Mouse (Mus musculus): ENCODE measurements around the gene Dcaf7. TPM values are rescaled to one million over a fixed set of nuclear protein-coding genes. Genes with fewer than 3 reads are reported as not detected.
"Not testable (repeated sequence)": the region's sequence is repeated elsewhere in the genome, so short reads cannot be mapped to it uniquely, and the experiment has no call there.

Gene Dcaf7
- polyA plus RNA-seq, 1 experiment from 2014 or later, result 63.4 TPM

DNA sequence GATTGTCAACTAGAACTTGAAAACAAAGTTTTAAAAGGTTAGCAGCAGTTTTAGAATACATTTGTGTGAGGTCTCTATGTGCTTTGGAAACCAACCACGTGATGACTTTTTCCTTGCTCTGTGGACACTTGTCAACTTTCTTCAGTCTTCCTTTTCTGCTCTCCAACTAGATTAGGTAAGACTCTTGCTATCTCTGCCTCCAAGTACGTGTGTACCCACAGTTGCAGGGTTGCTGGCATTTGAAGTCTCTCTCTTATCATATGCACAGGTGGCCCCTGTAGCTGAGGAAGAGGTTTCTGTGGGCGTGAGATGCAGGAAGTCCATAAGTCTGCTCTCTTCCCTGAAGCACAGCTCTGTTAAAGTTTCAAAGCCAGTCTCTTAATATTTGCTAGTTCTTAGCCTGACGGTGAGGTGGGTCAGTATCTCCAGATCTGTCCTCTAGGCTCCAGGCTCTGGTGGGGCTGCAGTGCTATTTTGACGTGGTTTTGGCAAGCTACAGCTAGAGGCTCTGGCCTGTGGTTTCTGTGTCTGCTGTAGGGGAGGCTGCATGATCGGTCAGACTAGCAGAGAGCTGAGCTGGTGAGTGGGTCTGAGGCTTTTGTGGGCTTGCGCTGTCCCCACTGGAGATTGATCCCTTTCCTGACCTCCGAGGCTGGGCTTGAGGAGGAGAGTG, 20.3 kb downstream of the Dcaf7 start:
- Histone ChIP-seq H3K4me1 (replicated peaks; ENCODE audit: control insufficient read depth, insufficient read depth, low read length) (no peaks in the 10 kb centered on the region), H3K27me3 (ENCODE audit: control insufficient read depth, insufficient read depth, low read depth, low read length) (no peaks in the 10 kb centered on the region), H3K4me2 (ENCODE audit: low read depth, low read length) (no peak overlapping the region), H3K36me3 (ENCODE audit: control insufficient read depth, insufficient read depth, low read length) (peaks cover 41% of the 10 kb centered on the region), H3K9ac (ENCODE audit: low read length) (no peak overlapping the region), H3K9me3 (ENCODE audit: control insufficient read depth, low read length) (no peaks in the 10 kb centered on the region), H3K4me3 (ENCODE audit: low read length) (no peak overlapping the region), H3K27ac (ENCODE audit: low read length) (no peak overlapping the region)
- no peak for ATAC-seq (ENCODE audit: low read depth)
- 86% methylated on average over 8 of the region's 8 CpGs for WGBS

GRCm38 (mm10) chr11:106058020-106058419, 21.3 kb downstream of the Dcaf7 start:
- H3K4me1 ChIP-seq (replicated peaks; ENCODE audit: control insufficient read depth, insufficient read depth, low read length), result no peaks in the 10 kb centered on the region
- 74% methylated on average over 8 of the region's 8 CpGs for WGBS
- H3K4me3 ChIP-seq (ENCODE audit: low read length), result no peak overlapping the region
- H3K9me3 ChIP-seq (ENCODE audit: control insufficient read depth, low read length), result no peaks in the 10 kb centered on the region
- H3K9ac ChIP-seq (ENCODE audit: low read length), result no peak overlapping the region
- no peaks in the 10 kb centered on the region for H3K27me3 ChIP-seq (ENCODE audit: control insufficient read depth, insufficient read depth, low read depth, low read length)
- no peak overlapping the region for H3K27ac ChIP-seq (ENCODE audit: low read length)
- H3K4me2 ChIP-seq (ENCODE audit: low read depth, low read length), result no peak overlapping the region
- ATAC-seq (ENCODE audit: low read depth), result no peak
- peaks cover 32% of the 10 kb centered on the region for H3K36me3 ChIP-seq (ENCODE audit: control insufficient read depth, insufficient read depth, low read length)

GRCm38 (mm10) chr11:106060549-106060948, 23.9 kb downstream of the Dcaf7 start:
- Histone ChIP-seq H3K4me1 (replicated peaks; ENCODE audit: control insufficient read depth, insufficient read depth, low read length) (no peaks in the 10 kb centered on the region), H3K27me3 (ENCODE audit: control insufficient read depth, insufficient read depth, low read depth, low read length) (no peaks in the 10 kb centered on the region), H3K4me3 (ENCODE audit: low read length) (no peak overlapping the region), H3K9ac (ENCODE audit: low read length) (no peak overlapping the region), H3K27ac (ENCODE audit: low read length) (no peak overlapping the region), H3K36me3 (ENCODE audit: control insufficient read depth, insufficient read depth, low read length) (peaks cover 16% of the 10 kb centered on the region; the same call in 1 of the 2 replicates), H3K4me2 (ENCODE audit: low read depth, low read length) (no peak overlapping the region), H3K9me3 (ENCODE audit: control insufficient read depth, low read length) (no peaks in the 10 kb centered on the region)
- 81% methylated on average over 1 of the region's 1 CpGs for WGBS
- ATAC-seq (ENCODE audit: low read depth), result no peak

GRCm38 (mm10) chr11:106061311-106061710, 24.6 kb downstream of the Dcaf7 start:
- no peaks in the 10 kb centered on the region for H3K9me3 ChIP-seq (ENCODE audit: control insufficient read depth, low read length)
- 88% methylated on average over 1 of the region's 1 CpGs for WGBS
- no peak for ATAC-seq (ENCODE audit: low read depth)

DNA sequence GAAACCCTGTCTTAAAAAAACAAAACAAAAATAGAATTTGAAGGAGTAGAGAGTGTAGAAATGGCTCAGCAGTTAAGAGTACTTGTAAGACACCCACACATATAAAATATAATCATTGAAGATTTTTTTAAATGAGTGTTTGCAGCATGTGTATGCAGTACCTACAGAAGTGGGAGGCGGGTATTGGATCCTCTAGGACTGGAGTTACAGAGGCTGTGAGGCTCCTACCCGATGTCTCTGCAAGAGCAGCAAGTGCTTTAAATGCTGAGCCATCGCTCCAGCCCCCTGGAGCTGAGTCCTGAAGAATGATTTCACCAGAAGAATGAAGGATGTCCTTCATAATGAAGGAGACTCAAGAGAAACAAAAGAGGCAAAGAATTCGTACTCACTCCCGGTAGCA, 27.1 kb downstream of the Dcaf7 start:
- ATAC-seq (ENCODE audit: low read depth), result no peak
- no peak overlapping the region for H3K9ac ChIP-seq (ENCODE audit: low read length)
- no peak overlapping the region for H3K4me3 ChIP-seq (ENCODE audit: low read length)
- H3K4me2 ChIP-seq (ENCODE audit: low read depth, low read length), result no peak overlapping the region
- H3K36me3 ChIP-seq (ENCODE audit: control insufficient read depth, insufficient read depth, low read length), result no peaks in the 10 kb centered on the region
- H3K27ac ChIP-seq (ENCODE audit: low read length), result no peak overlapping the region
- 80% methylated on average over 5 of the region's 5 CpGs for WGBS
- no peaks in the 10 kb centered on the region for H3K9me3 ChIP-seq (ENCODE audit: control insufficient read depth, low read length)
- no peaks in the 10 kb centered on the region for H3K27me3 ChIP-seq (ENCODE audit: control insufficient read depth, insufficient read depth, low read depth, low read length)
- H3K4me1 ChIP-seq (replicated peaks; ENCODE audit: control insufficient read depth, insufficient read depth, low read length), result peaks cover 6% of the 10 kb centered on the region; the same call in 1 of the 2 replicates

More at GRCm38 (mm10) chr11:106061311-106061710, 24.6 kb downstream of the Dcaf7 start:
- no peak overlapping the region for H3K4me2 ChIP-seq (ENCODE audit: low read depth, low read length)
- no peak overlapping the region for H3K27ac ChIP-seq (ENCODE audit: low read length)
- peaks cover 11% of the 10 kb centered on the region; the same call in 1 of the 2 replicates for H3K36me3 ChIP-seq (ENCODE audit: control insufficient read depth, insufficient read depth, low read length)
- no peak overlapping the region for H3K4me3 ChIP-seq (ENCODE audit: low read length)
- H3K9ac ChIP-seq (ENCODE audit: low read length), result no peak overlapping the region
- H3K4me1 ChIP-seq (replicated peaks; ENCODE audit: control insufficient read depth, insufficient read depth, low read length), result no peaks in the 10 kb centered on the region
- H3K27me3 ChIP-seq (ENCODE audit: control insufficient read depth, insufficient read depth, low read depth, low read length), result no peaks in the 10 kb centered on the region

- WGBS, result 34% methylated on average over 18 of the region's 18 CpGs
- Histone ChIP-seq H3K27ac (ENCODE audit: low read length) (no peak overlapping the region), H3K9me3 (ENCODE audit: control insufficient read depth, low read length) (no peaks in the 10 kb centered on the region), H3K4me2 (ENCODE audit: low read depth, low read length) (peak overlapping the region; percentile 84), H3K4me3 (ENCODE audit: low read length) (peak overlapping the region; percentile 64), H3K4me1 (replicated peaks; ENCODE audit: control insufficient read depth, insufficient read depth, low read length) (peaks cover 6% of the 10 kb centered on the region; the same call in 1 of the 2 replicates), H3K27me3 (ENCODE audit: control insufficient read depth, insufficient read depth, low read depth, low read length) (no peaks in the 10 kb centered on the region), H3K9ac (ENCODE audit: low read length) (peak overlapping the region; percentile 53), H3K36me3 (ENCODE audit: control insufficient read depth, insufficient read depth, low read length) (0 out of 2 replicates have a peak, but pooled peaks cover 2% of the 10 kb centered on the region)
- ATAC-seq (ENCODE audit: low read depth), result no peak; the same call in 1 of the 2 replicates
Observed at GRCm38 (mm10) chr11:106065073-106065922, 28.6 kb downstream of the Dcaf7 start.

DNA sequence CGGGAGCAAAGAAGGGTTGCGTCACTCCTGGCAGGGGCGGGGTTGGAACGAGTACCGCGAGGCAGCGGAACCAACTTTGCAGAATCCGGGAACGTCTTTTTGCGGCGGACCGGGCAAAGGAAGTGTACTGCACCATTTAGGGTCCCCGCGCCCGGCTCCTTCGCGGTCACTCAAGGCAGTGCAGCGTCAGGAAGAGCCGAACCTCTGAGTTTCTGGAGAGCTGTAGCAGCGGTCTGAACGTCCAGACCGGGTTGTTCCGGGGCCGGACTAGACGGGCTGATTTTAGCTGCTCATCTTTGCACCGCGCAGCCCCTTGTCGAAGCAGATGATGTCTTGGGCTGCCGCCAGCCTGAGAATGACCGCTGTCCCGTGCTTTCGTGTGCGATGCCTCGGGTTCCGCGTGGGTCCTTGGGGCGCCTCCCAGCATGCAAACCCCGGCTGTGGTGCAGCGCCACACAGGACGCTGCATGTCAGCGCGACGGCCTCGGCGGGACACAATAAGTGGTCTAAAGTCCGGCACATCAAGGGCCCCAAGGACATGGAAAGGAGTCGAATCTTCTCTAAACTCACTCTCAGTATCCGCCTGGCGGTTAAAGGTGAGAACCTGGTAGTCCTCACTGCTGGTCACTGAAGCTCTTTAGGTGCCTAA, 29.4 kb downstream of the Dcaf7 start, which contains the start of gene Taco1:
Taco1 (plus strand) TSS at position 139 of the 649 bp plus-strand sequence.
- under 1% methylated on average over 49 of the region's 49 CpGs for WGBS
- H3K4me3 ChIP-seq (ENCODE audit: low read length), result peak within 1 kb of the TSS; percentile 64
- peak within 1 kb of the TSS; percentile 82 for H3K27ac ChIP-seq (ENCODE audit: low read length)
- H3K27me3 ChIP-seq (ENCODE audit: control insufficient read depth, insufficient read depth, low read depth, low read length), result no peaks in the 10 kb centered on the region
- peak within 1 kb of the TSS; percentile 84 for H3K4me2 ChIP-seq (ENCODE audit: low read depth, low read length)
- peaks cover 4% of the 10 kb centered on the region; the same call in 1 of the 2 replicates for H3K36me3 ChIP-seq (ENCODE audit: control insufficient read depth, insufficient read depth, low read length)
- H3K9me3 ChIP-seq (ENCODE audit: control insufficient read depth, low read length), result no peaks in the 10 kb centered on the region
- peaks cover 6% of the 10 kb centered on the region; the same call in 1 of the 2 replicates for H3K4me1 ChIP-seq (replicated peaks; ENCODE audit: control insufficient read depth, insufficient read depth, low read length)
- peak; percentile 99 for ATAC-seq (ENCODE audit: low read depth)
- peak within 1 kb of the TSS; percentile 84 for H3K9ac ChIP-seq (ENCODE audit: low read length)

- Histone ChIP-seq H3K4me3 (ENCODE audit: low read length) (peak overlapping the region; percentile 64), H3K9ac (ENCODE audit: low read length) (peak overlapping the region; percentile 84), H3K27ac (ENCODE audit: low read length) (peak overlapping the region; percentile 82), H3K4me2 (ENCODE audit: low read depth, low read length) (peak overlapping the region; percentile 84)
- 10% methylated on average over 23 of the region's 23 CpGs for WGBS
- H3K36me3 ChIP-seq (ENCODE audit: control insufficient read depth, insufficient read depth, low read length); H3K27me3 ChIP-seq (ENCODE audit: control insufficient read depth, insufficient read depth, low read depth, low read length); ATAC-seq (ENCODE audit: low read depth); H3K9me3 ChIP-seq (ENCODE audit: control insufficient read depth, low read length); H3K4me1 ChIP-seq (replicated peaks; ENCODE audit: control insufficient read depth, insufficient read depth, low read length): not testable (repeated sequence)
Observed at GRCm38 (mm10) chr11:106066616-106067015, 29.9 kb downstream of the Dcaf7 start.

DNA sequence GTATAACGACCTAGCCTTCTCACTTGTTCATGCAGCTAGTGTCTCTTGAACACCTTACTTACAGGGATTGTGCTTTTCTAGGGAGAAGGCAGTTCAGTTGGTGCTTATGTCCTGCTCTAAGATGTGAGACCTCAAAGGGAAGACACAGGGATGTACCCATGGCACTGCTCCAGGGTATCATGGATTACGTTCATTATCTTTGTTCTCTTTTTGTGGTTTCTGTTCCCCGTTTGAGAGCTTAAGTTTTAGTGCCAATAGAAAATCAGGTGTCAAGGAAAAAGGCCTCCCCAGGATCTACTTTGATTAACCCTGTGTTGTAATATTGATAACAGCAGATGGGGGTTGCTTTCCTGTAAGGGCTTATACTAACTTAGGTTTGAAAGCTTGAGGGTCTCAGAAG, 37.1 kb downstream of the Dcaf7 start:
- WGBS, result 79% methylated on average over 3 of the region's 3 CpGs

More for the DNA sequence above, 37.1 kb downstream of the Dcaf7 start:
- Histone ChIP-seq H3K36me3 (ENCODE audit: control insufficient read depth, insufficient read depth, low read length) (peaks cover 6% of the 10 kb centered on the region), H3K4me3 (ENCODE audit: low read length) (no peak overlapping the region), H3K27me3 (ENCODE audit: control insufficient read depth, insufficient read depth, low read depth, low read length) (no peaks in the 10 kb centered on the region), H3K4me1 (replicated peaks; ENCODE audit: control insufficient read depth, insufficient read depth, low read length) (no peaks in the 10 kb centered on the region), H3K27ac (ENCODE audit: low read length) (no peak overlapping the region), H3K4me2 (ENCODE audit: low read depth, low read length) (no peak overlapping the region), H3K9me3 (ENCODE audit: control insufficient read depth, low read length) (no peaks in the 10 kb centered on the region), H3K9ac (ENCODE audit: low read length) (no peak overlapping the region)
- no peak for ATAC-seq (ENCODE audit: low read depth)

Data from lung, embryonic 16.5 days (tissue).